Mouse (Mus musculus) neural tube, embryonic 15.5 days (tissue): ENCODE measurements at regions not wholly inside any gene's neighbourhood (a gene's known extent, or its start where the extent isn't known, plus 50 kb on each side); places are given as distances from the start of the nearest gene placed in this dataset.
A peak's percentile ranks its signal among the peaks of the same experiment; 100 is the strongest.

ENCODE experiments used
- ATAC-seq: fragments of 200-750 bp; cut with Nextera tagmentation; 2 replicates; pipeline ENCODE4 v1.8.0; 2017; ENCODE audit warnings: mild to moderate bottlenecking, moderate TSS enrichment, moderate library complexity; ENCODE audit not compliant: low FRiP score
- H3K27ac ChIP-seq: fragments of 300-500 bp; sonication (generic); replicated peaks from 2 replicates; pipeline ENCODE4 v1.5.1; 2015; ENCODE audit warnings: mild to moderate bottlenecking, inconsistent platforms
- H3K27me3 ChIP-seq: fragments of 300-500 bp; sonication (generic); replicated peaks from 2 replicates; pipeline ENCODE4 v1.6.1; 2015; ENCODE audit warnings: inconsistent platforms
- H3K36me3 ChIP-seq: fragments of 300-500 bp; sonication (generic); 2 replicates; pipeline ENCODE4 v1.6.1; 2015; ENCODE audit warnings: inconsistent platforms
- H3K4me1 ChIP-seq: fragments of 300-500 bp; sonication (generic); 2 replicates; pipeline ENCODE4 v1.6.1; 2015; ENCODE audit warnings: inconsistent platforms
- H3K4me2 ChIP-seq: fragments of 300-500 bp; sonication (generic); 2 replicates; pipeline ENCODE4 v1.6.1; 2015; ENCODE audit warnings: inconsistent platforms, mild to moderate bottlenecking, moderate library complexity
- H3K4me3 ChIP-seq: fragments of 300-500 bp; sonication (generic); replicated peaks from 2 replicates; pipeline ENCODE4 v1.5.1; 2015; ENCODE audit warnings: mild to moderate bottlenecking, inconsistent platforms
- H3K9ac ChIP-seq: fragments of 300-500 bp; sonication (generic); replicated peaks from 2 replicates; pipeline ENCODE4 v1.6.1; 2015; ENCODE audit warnings: mild to moderate bottlenecking, inconsistent platforms
- H3K9me3 ChIP-seq: fragments of 300-500 bp; sonication (generic); replicated peaks from 2 replicates; pipeline ENCODE4 v1.6.1; 2016; ENCODE audit warnings: inconsistent platforms
- WGBS: fragments of 180-500 bp; shearing (Covaris S2); methylation state at CpG from one replicate; pipeline ENCODE4 v1.1.7; 2015; ENCODE audit warnings: mixed read lengths; 5-methylcytosine and 5-hydroxymethylcytosine counted together

GRCm38 (mm10) chr5:118984251-118984650 lies 423.8 kb downstream of the Med13l start:
- no peak for ATAC-seq
- Histone ChIP-seq H3K4me2 (no peak overlapping the region), H3K27ac (no peak overlapping the region), H3K36me3 (no peaks in the 10 kb centered on the region), H3K9me3 (no peaks in the 10 kb centered on the region), H3K27me3 (no peaks in the 10 kb centered on the region), H3K4me1 (no peaks in the 10 kb centered on the region), H3K9ac (no peak overlapping the region), H3K4me3 (no peak overlapping the region)
- 75% methylated on average over 3 of the region's 3 CpGs for WGBS

DNA sequence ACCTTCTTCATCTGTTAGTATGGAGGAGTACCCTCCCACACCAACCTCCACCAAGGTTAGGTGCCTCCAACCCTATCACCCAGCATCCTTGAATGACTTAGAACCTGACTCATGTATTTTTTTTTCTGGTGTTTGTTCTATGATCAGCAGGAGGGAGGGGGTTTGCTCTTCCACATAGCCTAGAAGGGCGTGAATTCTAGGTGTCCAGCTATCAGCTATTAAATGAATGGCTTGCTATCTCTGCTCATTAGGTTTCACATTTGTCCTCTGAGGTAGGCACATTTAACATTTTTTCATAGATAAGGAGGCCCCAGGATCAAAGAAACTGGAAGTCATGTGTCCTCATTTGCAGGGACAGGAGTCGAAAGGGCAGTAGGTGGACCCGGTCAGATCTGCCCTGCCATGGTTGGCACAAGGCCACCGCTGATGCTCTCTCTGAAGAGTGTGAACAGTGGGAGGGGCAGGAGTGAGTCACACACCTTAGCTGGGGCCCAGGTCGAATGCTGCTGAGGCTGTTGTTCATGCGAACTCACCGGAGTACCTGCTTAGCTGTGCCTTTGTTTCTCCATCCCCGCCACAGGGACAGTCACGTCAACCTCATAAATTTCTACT lies 424.4 kb downstream of the Med13l start:
- Histone ChIP-seq H3K4me2 (no peak overlapping the region), H3K27me3 (no peaks in the 10 kb centered on the region), H3K9ac (no peak overlapping the region), H3K36me3 (no peaks in the 10 kb centered on the region), H3K4me1 (no peaks in the 10 kb centered on the region), H3K4me3 (no peak overlapping the region), H3K27ac (no peak overlapping the region), H3K9me3 (no peaks in the 10 kb centered on the region)
- no peak for ATAC-seq
- WGBS: 87% methylated on average over 9 of the region's 9 CpGs

DNA sequence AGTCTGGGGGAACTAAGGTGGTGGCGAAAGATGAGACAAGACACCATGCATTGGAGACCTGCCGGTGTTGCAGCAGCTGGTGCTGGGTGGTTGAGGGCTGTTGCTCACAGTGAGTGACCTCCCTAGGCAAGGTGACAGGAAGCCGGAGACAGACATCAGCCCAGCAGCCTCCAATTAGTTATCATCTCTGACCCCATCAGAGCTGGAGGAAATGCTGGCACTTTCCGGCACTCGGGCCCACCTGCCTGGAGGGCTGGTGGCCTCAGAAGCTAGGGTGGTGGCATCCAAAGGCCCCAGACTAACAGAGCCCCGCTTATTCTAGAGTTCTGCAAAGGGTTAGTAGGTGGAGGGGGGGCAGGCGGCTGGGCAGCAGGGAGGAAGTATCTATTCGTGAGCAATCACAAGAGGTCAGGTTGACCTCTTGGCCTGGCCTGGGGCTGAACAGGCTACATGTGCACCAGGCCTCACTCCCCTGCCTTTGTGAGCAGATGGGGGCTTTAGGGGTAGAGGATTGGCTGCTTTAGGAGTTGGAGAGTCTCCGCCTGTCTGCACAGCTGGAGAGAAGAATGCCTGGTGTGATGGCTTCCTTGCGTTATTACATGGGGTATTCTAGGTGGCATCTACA lies 427.0 kb downstream of the Med13l start:
- H3K36me3 ChIP-seq: no peaks in the 10 kb centered on the region
- no peaks in the 10 kb centered on the region for H3K27me3 ChIP-seq
- H3K4me2 ChIP-seq: no peak overlapping the region
- no peak overlapping the region for H3K9ac ChIP-seq
- no peaks in the 10 kb centered on the region for H3K4me1 ChIP-seq
- H3K9me3 ChIP-seq: no peaks in the 10 kb centered on the region
- no peak for ATAC-seq
- no peak overlapping the region for H3K4me3 ChIP-seq
- no peak overlapping the region for H3K27ac ChIP-seq
- 76% methylated on average over 10 of the region's 10 CpGs for WGBS

- no peak for ATAC-seq
- no peaks in the 10 kb centered on the region for H3K36me3 ChIP-seq
- no peak overlapping the region for H3K9ac ChIP-seq
- 0 out of 2 replicates have a peak, but pooled peaks cover 7% of the 10 kb centered on the region for H3K27me3 ChIP-seq
- no peaks in the 10 kb centered on the region for H3K4me1 ChIP-seq
- no peak overlapping the region for H3K27ac ChIP-seq
- H3K9me3 ChIP-seq: no peaks in the 10 kb centered on the region
- no peak overlapping the region for H3K4me2 ChIP-seq
- no peak overlapping the region for H3K4me3 ChIP-seq
- 19% methylated on average over 15 of the region's 15 CpGs for WGBS
These were observed 438.6 kb downstream of the Med13l start for GRCm38 (mm10) chr5:118999124-118999523.

- ATAC-seq: 0 out of 2 replicates have a peak, but pooled peaks have one; percentile 35
- peak overlapping the region; percentile 51 for H3K9ac ChIP-seq
- no peak overlapping the region for H3K27ac ChIP-seq
- H3K4me2 ChIP-seq: peak overlapping the region; percentile 90
- under 1% methylated on average over 33 of the region's 34 CpGs for WGBS
- H3K4me1 ChIP-seq: peaks cover 13% of the 10 kb centered on the region
- no peaks in the 10 kb centered on the region for H3K36me3 ChIP-seq
- peaks cover 19% of the 10 kb centered on the region for H3K27me3 ChIP-seq
- no peaks in the 10 kb centered on the region for H3K9me3 ChIP-seq
- H3K4me3 ChIP-seq: peak overlapping the region; percentile 41
These were observed 445.5 kb downstream of the Med13l start for GRCm38 (mm10) chr5:119005825-119006471.

GRCm38 (mm10) chr5:119010048-119010447 lies 449.6 kb downstream of the Med13l start:
- Histone ChIP-seq H3K27me3 (peaks cover 9% of the 10 kb centered on the region), H3K4me1 (peaks cover 13% of the 10 kb centered on the region), H3K4me3 (no peak overlapping the region), H3K4me2 (no peak overlapping the region), H3K36me3 (no peaks in the 10 kb centered on the region), H3K9me3 (no peaks in the 10 kb centered on the region), H3K27ac (no peak overlapping the region), H3K9ac (no peak overlapping the region)
- WGBS: 76% methylated on average over 14 of the region's 14 CpGs
- ATAC-seq: no peak

GRCm38 (mm10) chr5:119015181-119015580 lies 454.7 kb downstream of the Med13l start:
- Histone ChIP-seq H3K4me1 (peaks cover 12% of the 10 kb centered on the region), H3K27me3 (no peaks in the 10 kb centered on the region), H3K9ac (no peak overlapping the region), H3K27ac (no peak overlapping the region), H3K36me3 (no peaks in the 10 kb centered on the region), H3K4me2 (no peak overlapping the region), H3K4me3 (no peak overlapping the region), H3K9me3 (no peaks in the 10 kb centered on the region)
- ATAC-seq: no peak
- 82% methylated on average over 5 of the region's 5 CpGs for WGBS

- no peak for ATAC-seq
- Histone ChIP-seq H3K36me3 (no peaks in the 10 kb centered on the region), H3K4me1 (peaks cover 12% of the 10 kb centered on the region), H3K4me2 (no peak overlapping the region), H3K4me3 (no peak overlapping the region), H3K27ac (no peak overlapping the region), H3K9ac (no peak overlapping the region), H3K27me3 (no peaks in the 10 kb centered on the region), H3K9me3 (no peaks in the 10 kb centered on the region)
- WGBS: 11% methylated on average over 15 of the region's 15 CpGs
These were observed 455.3 kb downstream of the Med13l start for GRCm38 (mm10) chr5:119015606-119016255.

DNA sequence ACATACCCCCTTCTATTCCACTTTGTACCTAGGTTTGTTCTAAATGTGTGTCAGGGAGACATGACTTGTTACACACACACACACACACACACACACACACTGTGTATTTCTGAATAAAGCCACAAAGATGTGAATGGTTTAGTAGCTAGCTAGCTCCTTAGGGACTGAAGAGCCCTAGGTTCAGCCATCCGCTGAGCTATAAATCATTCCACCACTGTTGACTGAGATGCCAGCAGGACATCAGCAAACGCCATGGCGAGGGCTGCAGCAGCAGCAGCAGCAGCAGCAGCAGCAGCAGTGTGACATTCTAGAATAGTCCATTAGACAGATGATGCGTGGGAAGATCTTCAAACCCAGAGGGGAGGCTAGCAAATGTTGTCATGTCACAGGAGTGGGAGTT lies 455.9 kb downstream of the Med13l start:
- Histone ChIP-seq H3K27ac (no peak overlapping the region), H3K36me3 (no peaks in the 10 kb centered on the region), H3K4me1 (peaks cover 12% of the 10 kb centered on the region), H3K9ac (no peak overlapping the region), H3K4me2 (no peak overlapping the region), H3K27me3 (peaks cover 1% of the 10 kb centered on the region; the same call in 1 of the 2 replicates), H3K9me3 (no peaks in the 10 kb centered on the region), H3K4me3 (no peak overlapping the region)
- ATAC-seq: no peak
- 14% methylated on average over 4 of the region's 4 CpGs for WGBS

DNA sequence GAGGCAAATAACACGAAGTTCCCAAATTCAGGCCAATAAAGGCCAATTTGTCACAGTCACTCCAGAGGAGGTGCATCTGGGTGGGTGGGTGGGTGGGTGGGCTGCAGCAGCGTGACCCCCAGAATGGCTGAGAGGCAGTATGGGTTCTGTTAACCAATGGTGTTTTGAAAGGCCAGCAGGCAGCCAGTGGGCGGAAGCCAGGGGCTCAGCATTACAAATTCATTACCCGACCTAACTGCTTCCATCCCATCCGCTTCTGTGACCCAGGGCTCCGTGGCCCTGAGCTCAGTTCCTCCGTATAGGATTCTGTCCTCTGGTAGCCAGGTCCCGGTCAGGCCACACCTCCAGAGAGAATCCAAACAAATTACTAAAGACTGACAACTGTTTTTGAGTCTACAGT lies 463.5 kb downstream of the Med13l start:
- H3K9ac ChIP-seq: no peak overlapping the region
- no peaks in the 10 kb centered on the region for H3K36me3 ChIP-seq
- ATAC-seq: no peak
- H3K9me3 ChIP-seq: no peaks in the 10 kb centered on the region
- H3K27me3 ChIP-seq: peaks cover 3% of the 10 kb centered on the region; the same call in 1 of the 2 replicates
- H3K4me3 ChIP-seq: no peak overlapping the region
- H3K27ac ChIP-seq: no peak overlapping the region
- H3K4me2 ChIP-seq: no peak overlapping the region
- no peaks in the 10 kb centered on the region for H3K4me1 ChIP-seq
- 44% methylated on average over 8 of the region's 8 CpGs for whole genome bisulfite sequencing

GRCm38 (mm10) chr5:119032051-119032450 lies 471.6 kb downstream of the Med13l start:
- Histone ChIP-seq H3K9me3 (no peaks in the 10 kb centered on the region), H3K36me3 (no peaks in the 10 kb centered on the region), H3K4me2 (no peak overlapping the region), H3K27ac (no peak overlapping the region), H3K27me3 (0 out of 2 replicates have a peak, but pooled peaks cover 4% of the 10 kb centered on the region), H3K4me1 (no peaks in the 10 kb centered on the region), H3K4me3 (no peak overlapping the region), H3K9ac (no peak overlapping the region)
- ATAC-seq: no peak
- WGBS: 94% methylated on average over 5 of the region's 5 CpGs

DNA sequence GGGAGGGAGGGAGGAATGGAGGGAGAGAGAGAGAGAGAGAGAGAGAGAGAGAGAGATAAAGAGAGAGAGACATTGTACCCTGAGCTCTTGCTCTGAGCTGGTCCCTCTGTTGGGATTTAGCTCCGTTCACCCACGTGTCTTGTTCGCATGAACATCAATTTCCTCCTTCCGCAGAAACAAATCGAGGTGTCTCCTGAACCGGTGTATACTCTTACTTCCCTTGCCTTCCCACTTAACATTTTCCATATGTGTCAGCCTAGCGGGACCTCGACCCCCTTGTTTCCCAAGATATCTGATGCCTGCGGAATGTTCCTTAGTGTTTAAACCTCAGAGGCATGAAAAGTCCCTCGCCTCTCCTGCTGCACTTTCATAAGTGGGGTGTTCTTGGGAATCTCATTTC lies 484.1 kb downstream of the Med13l start:
- Histone ChIP-seq H3K9me3 (no peaks in the 10 kb centered on the region), H3K27ac (no peak overlapping the region), H3K4me3 (no peak overlapping the region), H3K27me3 (no peaks in the 10 kb centered on the region), H3K4me1 (no peaks in the 10 kb centered on the region), H3K9ac (no peak overlapping the region), H3K4me2 (no peak overlapping the region), H3K36me3 (no peaks in the 10 kb centered on the region)
- 91% methylated on average over 10 of the region's 10 CpGs for WGBS
- no peak for ATAC-seq
